Mouse (Mus musculus) cerebellum, adult 2 months (tissue): ENCODE data around the gene Rbpj.

Source experiments
- CTCF ChIP-seq: fragments of 200-500 bp; IDR thresholded peaks from 2 replicates; pipeline ENCODE4 v1.5.1; 2011; ENCODE audit warnings: low read depth, mild to moderate bottlenecking, control low read depth, low read length, moderate library complexity, borderline replicate concordance; ENCODE audit not compliant: insufficient read depth
- POLR2A ChIP-seq: fragments of 200-500 bp; IDR thresholded peaks from 2 replicates; pipeline ENCODE4 v1.6.1; 2011; ENCODE audit warnings: low read length, control low read depth, borderline replicate concordance; ENCODE audit not compliant: insufficient read depth

GRCm38 (mm10) chr5:53451829-53452228, 14.1 kb upstream of the Rbpj start:
- no peak for TF ChIP-seq CTCF
- TF ChIP-seq POLR2A, result no peak
